In genomic region chr1:166238315-166238969, GRCm38 (mm10) we compare ENCODE assay signal across 34 mouse cellular contexts. TPM values are rescaled to one million over a fixed set of nuclear protein-coding genes. Genes with fewer than 3 reads are reported as not detected.
DNase-seq lines count a peak whose midpoint lies in the region; ATAC-seq and TF ChIP-seq lines count a peak whose summit lies in the region.
"Had no signal": no experiment of that assay in that cellular context is flagged by ENCODE, and none has a peak within 500 bp of the region (broad histone marks: within the 10 kb centered on the region; RNA-seq: fewer than 3 reads in every experiment).

Gene Mael, minus strand, starts transcription at chr1:166238747.

- in situ Hi-C loops in ES-E14 (cut with MboI; ENCODE audit: low sequenced_read_pairs in 2 of 2, unreplicated experiment in 2 of 2), result no loop called here

- peak; percentile 46 for DNase-seq in ES-E14 (ENCODE audit: low read depth, low spot score)
- DNase-seq in testis, postnatal 10 days (ENCODE audit: low spot score), result peak; percentile 65
- no peak for DNase-seq in thymus, postnatal 0 days (ENCODE audit: low spot score)
- DNase-seq in layer of hippocampus, postnatal 36 days, result no peak
- DNase-seq: adrenal gland, postnatal 14 days; B cell, adult 2 months; cerebellum, adult 11 months; cerebellum, adult 9-11 months; gastrocnemius, postnatal 14 days; heart, postnatal 14 days; kidney, adult 18-20 months; liver, postnatal 0 days; lung, postnatal 10 days; midbrain, embryonic 14.5 days; retina, postnatal 1 day; right cerebral cortex, postnatal 14 days; thymus, adult 2 months had no signal

- no peaks in the 10 kb centered on the region for H3K36me3 ChIP-seq in heart, embryonic 12.5 days
- no peaks in the 10 kb centered on the region for H3K36me3 ChIP-seq in heart, embryonic 11.5 days (ENCODE audit: control insufficient read depth, insufficient read depth, low read length)
- H3K36me3 ChIP-seq in ES-Bruce4 (ENCODE audit: control insufficient read depth, insufficient read depth, low read length, poor library complexity, severe bottlenecking) (no peaks in the 10 kb centered on the region), ES-E14 (ENCODE audit: control insufficient read depth, insufficient read depth, low read length, poor library complexity, severe bottlenecking) (no peaks in the 10 kb centered on the region)
- H3K36me3 ChIP-seq: kidney, embryonic 15.5 days; limb, embryonic 12.5 days; liver, embryonic 12.5 days; neural tube, embryonic 15.5 days had no signal

- WGBS in heart, embryonic 12.5 days, result 71% methylated on average over 53 of the region's 53 CpGs
- WGBS in heart, embryonic 11.5 days (ENCODE audit: insufficient replicate concordance), result 75% methylated on average over 53 of the region's 53 CpGs

- 0 out of 2 replicates have a peak, but pooled peaks have one; percentile 11 for ATAC-seq in heart, embryonic 12.5 days (ENCODE audit: insufficient number of reproducible peaks, low FRiP score)
- ATAC-seq in heart, embryonic 11.5 days (replicated peaks; ENCODE audit: insufficient number of reproducible peaks, low FRiP score, low TSS enrichment), result no peak
- ATAC-seq: forebrain, embryonic 13.5 days; hindbrain, embryonic 16.5 days; liver, embryonic 12.5 days; liver, postnatal 0 days had no signal

- TF ChIP-seq CTCF in ES-Bruce4 (IDR thresholded peaks at IDR 0.05; ENCODE audit: low read depth, low read length), result no peak

- no peak within 1 kb of the TSS for H3K9ac ChIP-seq in heart, embryonic 12.5 days
- no peak within 1 kb of the TSS for H3K9ac ChIP-seq in heart, embryonic 11.5 days (ENCODE audit: low read depth, low read length)
- H3K9ac ChIP-seq in ES-Bruce4 (ENCODE audit: low read depth, poor library complexity, severe bottlenecking), result 0 out of 2 replicates have a peak within 1 kb of the TSS, but pooled peaks have one; percentile 15
- peak within 1 kb of the TSS; percentile 56; the same call in 1 of the 2 replicates for H3K9ac ChIP-seq in ES-E14 (ENCODE audit: insufficient read depth, low read depth, low read length, poor library complexity, severe bottlenecking)
- H3K9ac ChIP-seq: forebrain, embryonic 13.5 days; kidney, embryonic 15.5 days; limb, embryonic 12.5 days; liver, embryonic 12.5 days; liver, postnatal 0 days; neural tube, embryonic 15.5 days had no signal

- no peaks in the 10 kb centered on the region for H3K4me1 ChIP-seq in heart, embryonic 12.5 days (replicated peaks)
- H3K4me1 ChIP-seq in heart, embryonic 11.5 days (ENCODE audit: control insufficient read depth, insufficient read depth, low read length), result no peaks in the 10 kb centered on the region
- H3K4me1 ChIP-seq in ES-Bruce4 (ENCODE audit: control insufficient read depth, insufficient read depth, low read length) (no peaks in the 10 kb centered on the region), ES-E14 (ENCODE audit: control insufficient read depth in 2 of 2, insufficient read depth in 2 of 2, low read length in 2 of 2, poor library complexity in 1 of 2) (peaks cover 0 to 2% of the 10 kb centered on the region in 2 experiments; a peak in 1 of 4 replicates)
- H3K4me1 ChIP-seq: forebrain, embryonic 13.5 days; kidney, embryonic 15.5 days; limb, embryonic 12.5 days; liver, embryonic 12.5 days; neural tube, embryonic 15.5 days had no signal

- H3K4me2 ChIP-seq in heart, embryonic 12.5 days, result no peak within 1 kb of the TSS
- H3K4me2 ChIP-seq in heart, embryonic 11.5 days, result no peak within 1 kb of the TSS
- H3K4me2 ChIP-seq: forebrain, embryonic 13.5 days; kidney, embryonic 15.5 days; limb, embryonic 12.5 days; liver, embryonic 12.5 days; neural tube, embryonic 15.5 days had no signal

- no peak for TF ChIP-seq EP300 in ES-Bruce4 (IDR thresholded peaks at IDR 0.05; ENCODE audit: insufficient read depth, low read depth, low read length)

- no peak within 1 kb of the TSS for H3K4me3 ChIP-seq in heart, embryonic 12.5 days
- no peak within 1 kb of the TSS for H3K4me3 ChIP-seq in heart, embryonic 11.5 days (ENCODE audit: low read depth, low read length)
- H3K4me3 ChIP-seq in ES-Bruce4 (ENCODE audit: low read depth, low read length) (peak within 1 kb of the TSS; percentile 33), ES-E14 (ENCODE audit: insufficient read depth in 1 of 2, low read depth in 1 of 2, low read length in 2 of 2, poor library complexity in 1 of 2, severe bottlenecking in 1 of 2) (peak within 1 kb of the TSS; percentile 14 to 64; a peak in 3 of 4 replicates)
- H3K4me3 ChIP-seq: forebrain, embryonic 13.5 days; kidney, embryonic 15.5 days; left cerebral cortex, adult 2 months; limb, embryonic 12.5 days; liver, embryonic 12.5 days; neural tube, embryonic 15.5 days had no signal

- H3K27ac ChIP-seq in heart, embryonic 12.5 days (ENCODE audit: poor library complexity, severe bottlenecking), result no peak within 1 kb of the TSS
- H3K27ac ChIP-seq in heart, embryonic 11.5 days (ENCODE audit: low read depth, low read length), result no peak within 1 kb of the TSS
- H3K27ac ChIP-seq in ES-Bruce4 (ENCODE audit: insufficient read depth, low read length), result no peak within 1 kb of the TSS
- no peak within 1 kb of the TSS for H3K27ac ChIP-seq in ES-E14 (ENCODE audit: insufficient read depth, low read depth, low read length, poor library complexity, severe bottlenecking)
- H3K27ac ChIP-seq: forebrain, embryonic 13.5 days; kidney, embryonic 15.5 days; left cerebral cortex, adult 2 months; limb, embryonic 12.5 days; liver, embryonic 12.5 days; macrophage; neural tube, embryonic 15.5 days had no signal

- no peak for TF ChIP-seq POLR2A in ES-Bruce4 (IDR thresholded peaks at IDR 0.05; ENCODE audit: insufficient read depth, low read length)

- H3K27me3 ChIP-seq in heart, embryonic 12.5 days (replicated peaks), result no peaks in the 10 kb centered on the region
- no peaks in the 10 kb centered on the region for H3K27me3 ChIP-seq in heart, embryonic 11.5 days (ENCODE audit: control insufficient read depth, insufficient read depth, low read length)
- peaks cover 8% of the 10 kb centered on the region; the same call in 1 of the 2 replicates for H3K27me3 ChIP-seq in ES-Bruce4 (ENCODE audit: control insufficient read depth, insufficient read depth, low read length, poor library complexity, severe bottlenecking)
- H3K27me3 ChIP-seq: forebrain, embryonic 13.5 days; kidney, embryonic 15.5 days; limb, embryonic 12.5 days; liver, embryonic 12.5 days; neural tube, embryonic 15.5 days had no signal

- H3K9me3 ChIP-seq in heart, embryonic 12.5 days (replicated peaks), result peaks cover 9% of the 10 kb centered on the region
- H3K9me3 ChIP-seq in heart, embryonic 11.5 days (replicated peaks; ENCODE audit: control insufficient read depth, low read length), result no peaks in the 10 kb centered on the region; the same call in 1 of the 2 replicates
- H3K9me3 ChIP-seq in ES-Bruce4 (replicated peaks; ENCODE audit: control insufficient read depth, insufficient read depth, low read length, poor library complexity, severe bottlenecking) (peaks cover 6% of the 10 kb centered on the region; the same call in 1 of the 2 replicates), ES-E14 (ENCODE audit: control insufficient read depth, insufficient read depth, low read depth, low read length) (no peaks in the 10 kb centered on the region)
- H3K9me3 ChIP-seq: kidney, embryonic 15.5 days; liver, embryonic 12.5 days had no signal

TF ChIP-seq in ES-E14, 5 proteins besides CTCF, POLR2A, EP300 and RAD21:
- no peak for TF ChIP-seq ZNF384 (IDR thresholded peaks at IDR 0.05; ENCODE audit: low read depth, low read length)
- no peak for TF ChIP-seq ZC3H11A (IDR thresholded peaks at IDR 0.05; ENCODE audit: borderline replicate concordance, low read depth, low read length)
- no peak for TF ChIP-seq HCFC1 (IDR thresholded peaks at IDR 0.05; ENCODE audit: borderline replicate concordance, insufficient read depth, low read length)
- TF ChIP-seq MAFK (IDR thresholded peaks at IDR 0.05; ENCODE audit: insufficient read depth, low read depth, low read length), result no peak
- no peak for TF ChIP-seq CHD2 (IDR thresholded peaks at IDR 0.05; ENCODE audit: low read depth, low read length)

RNA-seq across cellular contexts. Expression of gene Mael, which starts in this region (rescaled TPM):
- polyA plus RNA-seq in heart, embryonic 12.5 days (2016; fragmentation: Nextera tagmentation; extraction: Ambion mirVana), result not detected in 2 replicates
- 0.16 TPM in 1 of 2 replicates, not detected in the other for polyA plus RNA-seq in heart, embryonic 11.5 days (2014; fragmentation: Nextera tagmentation; extraction: Ambion mirVana)
- 2.7 and 4.8 TPM in 2 replicates for polyA plus RNA-seq in ES-Bruce4 (2011; ENCODE audit: insufficient read depth, insufficient read length, low read depth, missing spikeins)
- total RNA-seq in ES-E14 (2012; rRNA removed), result 20.3 and 25.7 TPM in 2 replicates
- polyA plus RNA-seq in thymus, postnatal 0 days (2015; fragmentation: Nextera tagmentation; extraction: Ambion mirVana), result not detected in 2 replicates
- not detected for total RNA-seq in layer of hippocampus, postnatal 36 days (2021)
- total RNA-seq: adrenal gland, postnatal 14 days; gastrocnemius, postnatal 14 days; granulocyte monocyte progenitor cell, adult 5-6 weeks; heart, postnatal 14 days; layer of hippocampus, adult 18-20 months; left cerebral cortex, adult 2 months had no signal
- polyA plus RNA-seq: forebrain, embryonic 13.5 days; heart, embryonic 14.5 days; hindbrain, embryonic 11.5 days; intestine, embryonic 14.5 days; limb, embryonic 12.5 days; liver, embryonic 12.5 days; liver, postnatal 0 days; macrophage; midbrain, embryonic 14.5 days; small intestine, adult 2 months had no signal

Comparison
In these comparisons a context has a peak if more than half of its experiments do, and no peak if none do; other contexts are left out.
1. RNA of gene Mael (total RNA-seq): 20.3 to 25.7 TPM in ES-E14; not detected in layer of hippocampus, postnatal 36 days; every median in the first group is over 10 times any median in the second.
2. Peak in ATAC-seq in heart, embryonic 12.5 days; RNA of the gene not detected or under 1 TPM.
3. H3K4me3 ChIP-seq: peak in ES-Bruce4 (single experiment) and ES-E14 (2 of 2); none in heart, embryonic 12.5 days (single experiment) and heart, embryonic 11.5 days (single experiment).
4. H3K9ac ChIP-seq: peak in ES-Bruce4 (single experiment) and ES-E14 (single experiment); none in heart, embryonic 12.5 days (single experiment) and heart, embryonic 11.5 days (single experiment).
5. DNase-seq: peak in ES-E14 (single experiment) and testis, postnatal 10 days (single experiment); none in thymus, postnatal 0 days (single experiment) and layer of hippocampus, postnatal 36 days (0 of 2).